Mouse (Mus musculus): ENCODE measurements around the gene Spp1.

- TF ChIP-seq POLR2A (IDR thresholded peaks at IDR 0.05; ENCODE audit: extremely low read depth, insufficient read depth, low read length), result no peak
- TF ChIP-seq CTCF (IDR thresholded peaks at IDR 0.05; ENCODE audit: extremely low read depth, insufficient read depth, low read length), result no peak
These were observed 25.9 kb downstream of the Spp1 start for GRCm38 (mm10) chr5:104460856-104461255.

Data from cortical plate, adult 2 months (tissue).